Mouse (Mus musculus) CH12.LX (cell line): ENCODE results near the gene Nrxn3. TPM values are rescaled to one million over a fixed set of nuclear protein-coding genes. Genes with fewer than 3 reads are reported as not detected.

Experiments
- DNase-seq: peaks from one replicate; pipeline ENCODE4 v3.0.0-alpha.2; 2013; ENCODE audit errors: extremely low read depth
- H3K27ac ChIP-seq: 2 replicates; pipeline ENCODE4 v1.5.1; 2012; ENCODE audit warnings: low read depth, mild to moderate bottlenecking, control low read depth, moderate library complexity; ENCODE audit not compliant: insufficient read depth
- H3K27me3 ChIP-seq: replicated peaks from 2 replicates; pipeline ENCODE3; 2012; ENCODE audit warnings: inconsistent platforms
- H3K36me3 ChIP-seq, 2 experiments: replicated peaks in 1 of 2; 2 replicates each; pipeline versions ENCODE3 to v1.6.1; 2012; ENCODE audit warnings: inconsistent platforms in 1 of 2, low read length in 1 of 2, mild to moderate bottlenecking in 1 of 2, mixed read lengths in 1 of 2, moderate library complexity in 1 of 2; ENCODE audit not compliant: control insufficient read depth in 1 of 2, insufficient read depth in 1 of 2
- H3K4me1 ChIP-seq, 2 experiments: 2 replicates each; pipeline ENCODE4 v1.6.1; 2012; ENCODE audit warnings: inconsistent platforms in 1 of 2, moderate library complexity in 1 of 2; ENCODE audit not compliant: insufficient read depth in 2 of 2, control insufficient read depth in 1 of 2
- H3K4me2 ChIP-seq: 2 replicates; pipeline ENCODE4 v1.6.1; 2012; ENCODE audit warnings: low read depth, mild to moderate bottlenecking, control low read depth; ENCODE audit not compliant: poor library complexity, insufficient read depth, severe bottlenecking
- H3K4me3 ChIP-seq, 3 experiments: fragments of 150-350 bp in 1 of 3; sonication (generic) in 1 of 3; replicated peaks in 1 of 3; 2 replicates each; pipeline versions ENCODE3 to v1.5.1; 2011 to 2012; ENCODE audit warnings: low read depth in 2 of 3, low read length in 2 of 3, mild to moderate bottlenecking in 2 of 3, moderate library complexity in 2 of 3, control low read depth in 1 of 3, improper control_type of control experiment in 1 of 3, inconsistent platforms in 1 of 3, mixed read lengths in 1 of 3; ENCODE audit not compliant: poor library complexity in 1 of 3
- H3K79me2 ChIP-seq: replicated peaks from 2 replicates; pipeline ENCODE4 v1.6.1; 2012; ENCODE audit warnings: mild to moderate bottlenecking, moderate library complexity; ENCODE audit not compliant: control insufficient read depth, poor library complexity, insufficient read depth, severe bottlenecking; ENCODE audit errors: extremely low read depth
- H3K9ac ChIP-seq: 2 replicates; pipeline ENCODE4 v1.6.1; 2012; ENCODE audit warnings: low read depth, mild to moderate bottlenecking, control low read depth, moderate library complexity; ENCODE audit not compliant: insufficient read depth
- H3K9me3 ChIP-seq: replicated peaks from 2 replicates; pipeline ENCODE3; 2012; ENCODE audit warnings: low read length, inconsistent platforms, mixed read lengths
- CTCF ChIP-seq, 2 experiments: IDR thresholded peaks in 1 of 2; conservative IDR thresholded peaks in 1 of 2; 2 replicates each; pipeline ENCODE4 v1.5.1; 2011 to 2012; ENCODE audit warnings: low read depth in 2 of 2, low read length in 2 of 2, improper control_type of control experiment in 1 of 2, inconsistent platforms in 1 of 2, mild to moderate bottlenecking in 1 of 2, moderate library complexity in 1 of 2
- E2F4 ChIP-seq: IDR thresholded peaks from 2 replicates; pipeline ENCODE4 v1.6.1; 2011; ENCODE audit warnings: low read depth, low read length, improper control_type of control experiment; ENCODE audit not compliant: insufficient replicate concordance
- EP300 ChIP-seq: IDR thresholded peaks from 2 replicates; pipeline ENCODE4 v1.6.1; 2011; ENCODE audit warnings: low read length, improper control_type of control experiment
- HCFC1 ChIP-seq: IDR thresholded peaks from 2 replicates; pipeline ENCODE4 v1.6.1; 2012; ENCODE audit warnings: low read depth, mild to moderate bottlenecking, inconsistent platforms, low read length, improper control_type of control experiment
- IRF4 ChIP-seq: IDR thresholded peaks from 2 replicates; pipeline ENCODE4 v1.6.1; 2014; ENCODE audit warnings: low read depth, mild to moderate bottlenecking, inconsistent platforms, low read length, improper control_type of control experiment
- JUND ChIP-seq: conservative IDR thresholded peaks from 2 replicates; pipeline ENCODE4 v1.6.1; 2011; ENCODE audit warnings: low read depth, low read length, improper control_type of control experiment
- KAT2A ChIP-seq: IDR thresholded peaks from 2 replicates; pipeline ENCODE4 v1.6.1; 2012; ENCODE audit warnings: low read length, improper control_type of control experiment, inconsistent platforms; ENCODE audit not compliant: insufficient replicate concordance
- MAFK ChIP-seq: IDR thresholded peaks from 2 replicates; pipeline ENCODE4 v1.6.1; 2011; ENCODE audit warnings: low read length, improper control_type of control experiment; ENCODE audit not compliant: insufficient replicate concordance
- MEF2A ChIP-seq: IDR thresholded peaks from 2 replicates; pipeline ENCODE4 v1.6.1; 2014; ENCODE audit warnings: low read depth, mild to moderate bottlenecking, inconsistent platforms, low read length, improper control_type of control experiment, borderline replicate concordance
- MXI1 ChIP-seq: IDR thresholded peaks from 2 replicates; pipeline ENCODE4 v1.6.1; 2011; ENCODE audit warnings: mild to moderate bottlenecking, low read depth, low read length, improper control_type of control experiment
- POLR2AphosphoS2 ChIP-seq: IDR thresholded peaks from 2 replicates; pipeline ENCODE4 v1.6.1; 2011; ENCODE audit warnings: low read depth, low read length, improper control_type of control experiment
- SIN3A ChIP-seq: IDR thresholded peaks from 2 replicates; pipeline ENCODE4 v1.6.1; 2012; ENCODE audit warnings: low read length, improper control_type of control experiment, inconsistent platforms
- SMC3 ChIP-seq: IDR thresholded peaks from 2 replicates; pipeline ENCODE4 v1.6.1; 2011; ENCODE audit warnings: low read depth, low read length, improper control_type of control experiment
- TBP ChIP-seq: conservative IDR thresholded peaks from 2 replicates; pipeline ENCODE4 v1.6.1; 2011; ENCODE audit warnings: low read depth, low read length, improper control_type of control experiment
- TCF12 ChIP-seq: IDR thresholded peaks from 2 replicates; pipeline ENCODE4 v1.6.1; 2014; ENCODE audit warnings: low read depth, mild to moderate bottlenecking, inconsistent platforms, low read length, improper control_type of control experiment
- USF2 ChIP-seq: conservative IDR thresholded peaks from 2 replicates; pipeline ENCODE4 v1.6.1; 2011; ENCODE audit warnings: low read depth, low read length, improper control_type of control experiment
- dilution Hi-C: fragments of 300-500 bp; cut with MboI; formaldehyde crosslinking; loops from 2 replicates; pipeline ENCODE4 v1.14.3; 2020; ENCODE audit warnings: low sequenced_read_pairs; ENCODE audit not compliant: extremely low pct_unique_long_range_greater_than_20kb, extremely low pct_ligation_motif_present
- in situ Hi-C: fragments of 300-500 bp; cut with MboI; formaldehyde crosslinking; loops from 3 replicates; pipeline ENCODE4 v1.14.3; 2019; ENCODE audit warnings: low sequenced_read_pairs, low pct_ligation_motif_present, low pct_unique_long_range_greater_than_20kb, mixed read lengths
- polyA plus RNA-seq: library from polyadenylated mRNA; unstranded; fragments of >175 nt; gene quantifications from 2 replicates; pipeline ENCODE4 v1.2.1, GENCODE M21; 2012; ENCODE audit warnings: low read depth; ENCODE audit not compliant: insufficient read length
- total RNA-seq, 2 experiments: library from RNA; depleted of rRNA; stranded (reverse); fragments of 300-350 nt in 1 of 2; fragments of >200 nt in 1 of 2; gene quantifications; 2 replicates each; pipeline ENCODE4 v1.2.3; 2012 to 2014

Nrxn3 gene
- total and polyA plus RNA-seq, 3 experiments, result 0.04 to 0.17 (median 0.09) TPM

- no peaks in the 10 kb centered on the region for H3K27me3 ChIP-seq
- dilution Hi-C loops (no loop called here), in situ Hi-C loops (no loop called here)
- no peak overlapping the region for H3K27ac ChIP-seq
- H3K4me1 ChIP-seq, result peaks cover 0 to 8% of the 10 kb centered on the region in 2 experiments; a peak in 1 of 4 replicates
- no peak overlapping the region for H3K4me2 ChIP-seq
- TF ChIP-seq MAFK, result no peak
- TF ChIP-seq MEF2A, result no peak
- no peak for TF ChIP-seq USF2
- H3K36me3 ChIP-seq, result no peaks in the 10 kb centered on the region
- no peaks in the 10 kb centered on the region for H3K9me3 ChIP-seq
- DNase-seq, result no peak
- H3K9ac ChIP-seq, result no peak overlapping the region
- H3K79me2 ChIP-seq, result no peaks in the 10 kb centered on the region
- H3K4me3 ChIP-seq, result no peak overlapping the region
Observed at GRCm38 (mm10) chr12:89592459-89592858, 869.8 kb downstream of the Nrxn3 start.

- Histone ChIP-seq H3K4me2 (no peak overlapping the region), H3K9ac (no peak overlapping the region), H3K9me3 (no peaks in the 10 kb centered on the region), H3K36me3 (no peaks in the 10 kb centered on the region), H3K4me3 (no peak overlapping the region), H3K79me2 (no peaks in the 10 kb centered on the region), H3K27me3 (no peaks in the 10 kb centered on the region), H3K4me1 (no peaks in the 10 kb centered on the region), H3K27ac (no peak overlapping the region)
- DNase-seq, result no peak
- dilution Hi-C loops, result no loop called here
- in situ Hi-C loops, result no loop called here
- TF ChIP-seq IRF4, result no peak
- no peak for TF ChIP-seq E2F4
- no peak for TF ChIP-seq POLR2AphosphoS2
- TF ChIP-seq TBP, result no peak
- no peak for TF ChIP-seq EP300
- TF ChIP-seq TCF12, result no peak
- TF ChIP-seq CTCF (conservative IDR thresholded peaks at IDR 0.05 in 1 of 2, IDR thresholded peaks at IDR 0.05 in 1 of 2; ENCODE audit: low read depth in 2 of 2, low read length in 2 of 2), result no peak
- no peak for TF ChIP-seq SIN3A
- no peak for TF ChIP-seq SMC3
- TF ChIP-seq MXI1, result no peak
- TF ChIP-seq MAFK, result no peak
- no peak for TF ChIP-seq HCFC1
- no peak for TF ChIP-seq JUND
- no peak for TF ChIP-seq MEF2A
- no peak for TF ChIP-seq KAT2A
Observed at GRCm38 (mm10) chr12:89613670-89614069, 891.0 kb downstream of the Nrxn3 start.
